Mouse (Mus musculus): ENCODE measurements around the gene Apob.
"Not testable (repeated sequence)": the region's sequence is repeated elsewhere in the genome, so short reads cannot be mapped to it uniquely, and the experiment has no call there.

Apob gene

DNA sequence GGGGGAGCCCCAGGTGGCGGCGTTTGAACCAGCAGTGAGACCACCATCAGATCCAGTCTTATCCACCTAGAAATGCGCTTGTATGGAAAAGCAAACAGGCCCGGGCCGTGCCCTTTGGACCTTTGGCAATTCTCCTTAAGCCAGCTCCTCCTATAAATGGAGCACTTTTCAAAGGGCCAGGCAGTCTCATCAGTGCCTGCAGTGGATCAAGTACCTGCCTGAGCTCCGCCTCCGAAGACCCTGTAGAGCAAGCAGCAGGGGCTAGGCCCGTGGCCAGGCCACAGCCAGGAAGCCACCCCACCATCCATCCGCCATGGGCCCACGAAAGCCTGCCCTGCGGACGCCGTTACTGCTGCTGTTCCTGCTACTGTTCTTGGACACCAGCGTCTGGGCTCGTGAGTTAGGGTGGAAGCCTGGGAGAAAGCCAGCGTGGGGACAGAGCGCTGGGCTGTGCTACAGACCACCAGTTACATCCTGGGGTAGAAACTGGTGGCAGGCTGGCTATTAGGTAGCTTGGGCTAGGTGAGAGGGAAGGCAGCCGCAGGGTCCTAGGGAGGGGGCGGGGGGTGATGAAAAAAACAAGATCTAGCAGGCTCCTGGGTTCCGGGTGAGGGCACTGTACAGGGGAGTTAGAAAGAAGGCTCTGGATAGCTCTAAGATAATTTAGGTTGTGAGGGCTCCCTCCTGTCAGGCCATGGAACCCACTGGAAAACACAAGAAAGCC, at the start of gene Apob:
Gene Apob (plus strand): TSS at position 183 of the 724 bp plus-strand sequence.
- no peak for DNase-seq (ENCODE audit: low spot score in 2 of 2)

DNA sequence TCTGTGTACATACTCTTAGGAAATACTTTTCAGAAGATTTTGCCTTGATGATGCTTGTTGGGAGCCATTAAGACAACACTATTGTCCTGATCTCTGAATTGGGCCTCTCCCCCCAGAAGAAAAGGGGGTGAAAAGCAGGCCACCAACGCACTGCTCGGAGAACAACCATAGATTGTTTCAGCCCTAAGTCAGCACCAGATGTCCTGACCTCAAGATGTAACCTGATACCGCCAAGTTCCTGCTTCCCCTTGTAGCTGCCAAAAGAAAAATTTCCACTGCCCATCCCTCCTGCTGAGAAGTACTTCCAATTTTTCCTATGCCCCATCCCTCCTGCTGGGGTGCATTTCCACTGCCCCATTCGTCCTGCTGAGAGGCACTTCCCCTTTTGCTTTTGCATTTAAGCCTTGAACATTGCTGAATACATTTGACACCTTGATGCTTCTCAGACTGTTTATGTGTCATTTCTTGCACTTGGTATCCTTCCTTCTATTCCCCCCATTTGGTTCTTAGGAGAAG, 45.0 kb upstream of the Apob start:
- DNase-seq (ENCODE audit: low spot score in 2 of 2) = no peak

DNA sequence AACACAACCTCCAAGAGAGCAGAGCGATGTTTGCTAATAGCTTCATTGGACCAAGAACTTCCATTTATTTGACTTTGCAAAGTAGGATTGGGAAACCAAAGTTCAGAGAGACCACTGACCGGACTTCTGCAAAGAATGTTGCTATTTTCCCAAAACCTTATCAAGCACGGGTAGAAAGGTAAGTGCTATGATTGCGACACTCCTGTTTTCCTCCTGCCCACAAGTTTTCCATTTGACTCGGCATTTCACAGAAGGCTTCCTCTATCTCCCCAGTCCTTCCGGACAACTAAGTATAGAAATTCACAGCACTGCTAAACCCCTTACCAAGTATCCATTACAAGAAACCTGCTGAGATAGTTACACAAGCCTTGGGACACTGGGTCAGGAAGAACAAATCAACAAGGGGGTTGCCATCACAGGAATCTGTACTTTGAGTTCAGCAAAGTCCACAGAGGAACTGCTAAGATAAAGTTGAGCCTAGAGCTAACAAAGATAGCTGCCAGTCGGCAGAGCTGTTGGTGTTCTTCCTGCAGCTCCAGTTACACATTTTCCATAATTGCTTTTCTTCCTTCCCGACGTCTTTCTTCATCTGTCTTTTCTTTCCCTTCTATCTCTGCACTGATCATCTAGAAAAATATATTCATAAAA, 27.2 kb upstream of the Apob start:
- no peak for DNase-seq (ENCODE audit: low spot score in 2 of 2)

DNA sequence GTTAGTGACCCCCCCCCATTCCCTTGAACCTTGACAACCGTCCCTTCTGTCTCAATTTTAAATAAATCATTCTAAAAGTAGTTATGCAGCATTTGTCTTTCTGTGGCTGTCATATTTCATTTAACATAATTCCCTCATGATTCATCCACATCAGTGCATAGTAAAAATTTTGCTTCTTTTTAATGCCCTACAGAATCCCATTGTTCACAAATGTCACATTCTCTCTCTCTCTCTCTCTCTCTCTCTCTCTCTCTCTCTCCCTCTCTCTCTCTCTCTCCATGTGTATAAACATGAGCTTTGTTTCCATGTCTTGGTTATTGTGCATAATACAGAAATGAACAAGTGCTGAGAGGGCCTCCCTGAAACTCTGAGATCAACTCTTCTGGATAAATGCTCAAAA, 18.6 kb upstream of the Apob start:
- DNase-seq (ENCODE audit: low spot score in 2 of 2) = no peak

DNA sequence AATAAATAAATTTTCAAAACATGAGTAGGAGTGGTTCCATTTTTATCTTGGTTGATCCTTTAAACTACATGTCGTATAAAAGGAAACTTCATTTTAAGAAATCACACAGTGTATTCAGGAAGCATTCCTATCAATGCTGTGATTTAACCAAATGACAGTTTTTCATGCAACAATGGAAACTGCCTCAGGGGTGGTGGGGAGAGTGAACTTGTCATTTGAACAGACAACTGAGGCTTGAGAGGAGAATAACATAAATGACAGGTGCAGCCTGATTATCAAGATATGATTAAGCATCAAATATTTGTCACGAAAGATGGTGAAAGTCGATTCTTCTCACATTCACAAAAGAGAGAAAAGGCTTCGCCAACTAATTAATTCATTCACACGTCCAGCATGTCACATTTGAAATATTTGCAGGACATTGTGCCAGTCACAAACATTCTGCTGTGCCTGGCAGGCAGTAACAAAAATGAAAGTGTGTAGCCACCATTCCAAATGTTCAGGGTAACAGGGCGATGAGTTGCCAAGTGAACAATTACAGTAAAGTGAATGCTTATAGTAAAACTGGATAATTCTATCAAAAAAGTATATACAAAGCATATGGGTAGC, 18.0 kb upstream of the Apob start:
- DNase-seq (ENCODE audit: low spot score in 2 of 2) = no peak

DNA sequence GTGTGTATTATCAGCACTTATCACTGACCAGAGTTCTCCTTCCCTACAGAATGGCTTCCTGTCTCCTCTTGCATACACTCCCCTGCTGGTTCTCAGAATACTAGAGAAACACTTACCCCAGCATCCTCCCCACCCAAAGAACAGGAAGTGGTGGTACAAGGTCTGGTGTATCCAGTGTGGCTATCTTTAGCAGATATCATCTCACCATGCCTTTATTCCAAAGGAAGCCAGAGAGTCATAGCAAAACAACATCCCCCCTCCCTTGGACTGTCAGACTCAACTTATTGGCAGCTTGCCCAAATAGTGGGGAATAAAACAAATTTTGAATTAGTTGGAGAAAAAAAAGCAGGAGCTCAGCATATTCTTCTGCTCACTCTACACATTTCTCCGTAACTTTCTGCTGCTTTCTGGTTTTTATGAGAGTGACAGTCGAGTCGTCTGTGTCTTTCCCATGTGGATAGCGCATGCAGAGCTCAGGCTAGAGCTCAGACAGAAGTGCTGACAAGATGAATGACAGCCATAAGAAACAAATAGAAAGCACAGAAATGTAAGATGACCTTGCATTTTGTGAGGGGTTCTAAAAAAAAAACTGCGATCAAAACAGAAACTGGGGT, 15.0 kb upstream of the Apob start:
- DNase-seq (ENCODE audit: low spot score in 2 of 2) = no peak

DNA sequence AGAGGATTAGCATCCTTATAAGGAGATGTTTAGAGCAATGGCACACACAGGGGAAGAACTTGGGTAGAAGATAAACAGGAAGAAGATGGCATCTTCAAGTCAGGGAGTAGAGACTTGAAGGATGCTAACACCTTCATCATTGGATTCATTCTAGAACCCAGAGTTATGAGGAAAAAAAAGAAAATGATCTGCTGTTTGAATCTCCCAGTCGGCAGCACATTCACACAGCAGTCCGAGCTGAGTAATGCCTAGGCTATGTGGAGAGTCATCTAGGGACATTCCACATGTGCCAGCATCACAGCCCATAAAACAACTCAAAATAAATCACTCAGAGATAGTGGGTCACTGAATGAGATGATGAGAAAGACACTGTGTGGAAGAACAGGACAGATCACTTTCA, 10.2 kb upstream of the Apob start:
- DNase-seq (ENCODE audit: low spot score in 2 of 2) = no peak

DNA sequence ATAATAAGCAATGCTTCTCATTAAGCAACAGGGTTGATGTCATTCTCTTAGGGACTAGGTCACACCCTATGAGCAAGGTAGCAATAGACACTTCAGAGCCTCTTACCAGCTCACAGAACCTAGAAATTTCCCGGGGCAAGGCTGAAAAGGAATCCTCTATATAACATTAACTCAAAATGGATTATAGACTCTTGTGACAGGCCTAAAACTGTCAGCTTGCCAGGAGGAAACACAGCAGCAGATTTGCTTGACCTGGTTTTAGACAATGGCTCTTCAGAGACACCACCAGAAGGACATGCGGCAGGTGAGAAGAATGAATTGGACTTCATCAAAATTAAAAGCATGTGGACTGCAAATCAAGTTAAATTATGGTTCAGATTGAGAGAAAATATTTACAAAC, 7.1 kb upstream of the Apob start:
- DNase-seq (ENCODE audit: low spot score in 2 of 2) = no peak

DNA sequence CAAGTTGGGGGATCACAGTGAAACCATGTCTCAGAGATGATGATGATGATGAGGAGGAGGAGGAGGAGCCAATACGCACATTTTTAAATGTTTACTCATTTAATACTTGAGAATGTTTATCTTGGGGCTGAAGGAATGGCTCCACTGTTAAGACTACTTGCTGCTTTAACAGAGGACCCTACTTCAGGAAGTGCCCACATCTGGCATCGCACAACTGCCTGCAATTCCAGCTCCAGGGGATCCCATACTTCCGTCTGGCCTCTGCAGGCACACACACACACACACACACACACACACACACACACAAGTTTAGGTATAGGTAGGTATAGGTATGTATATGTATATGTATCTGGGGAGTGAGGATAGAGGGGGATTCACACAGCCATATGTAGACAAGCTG, 6.6 kb upstream of the Apob start:
- no peak for DNase-seq (ENCODE audit: low spot score in 2 of 2)

DNA sequence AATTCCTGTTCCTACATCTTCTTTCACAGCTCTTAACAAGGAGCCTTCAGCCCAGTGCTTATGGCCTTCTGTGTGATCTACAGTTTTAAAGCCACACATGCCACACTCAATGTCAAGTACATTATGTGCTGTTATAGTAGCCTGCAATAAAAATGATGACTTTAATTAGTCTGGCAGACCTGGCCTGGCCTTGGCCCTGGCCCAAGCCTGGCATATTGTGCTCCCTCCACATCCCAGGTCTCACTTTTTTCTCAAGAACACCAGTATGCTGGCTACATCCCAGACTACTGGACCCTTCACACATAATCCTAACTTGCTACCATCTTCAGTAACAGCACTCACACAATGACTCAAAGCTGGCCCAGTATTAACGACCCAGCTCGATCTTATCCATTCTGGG, 5.7 kb upstream of the Apob start:
- no peak for DNase-seq (ENCODE audit: low spot score in 2 of 2)

DNA sequence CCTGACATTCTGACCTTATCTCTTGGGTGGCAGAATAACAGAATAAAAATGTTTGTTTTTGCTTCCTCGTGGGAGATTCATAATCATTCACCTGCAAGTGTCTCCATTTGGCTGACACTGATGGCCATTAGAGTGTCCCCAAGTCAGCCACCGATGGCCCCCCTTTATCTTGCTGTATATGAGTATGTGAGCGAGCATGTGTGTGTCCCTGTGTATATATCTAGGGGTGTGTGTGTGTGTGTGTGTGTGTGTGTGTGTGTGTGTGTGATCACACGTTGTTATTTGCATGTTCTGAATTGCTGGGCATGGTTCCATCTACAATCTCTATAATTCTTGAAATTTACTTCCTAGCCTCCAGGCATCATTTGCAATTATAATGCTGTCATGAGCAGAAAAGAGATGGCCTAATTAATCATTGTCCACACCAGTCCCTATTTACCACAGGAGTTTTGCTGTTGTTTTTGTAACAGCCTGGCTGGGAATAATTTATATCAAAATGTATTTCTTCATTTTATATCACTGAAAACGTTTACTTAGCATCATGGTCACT, 3.6 kb upstream of the Apob start:
- DNase-seq (ENCODE audit: low spot score in 2 of 2) = no peak

DNA sequence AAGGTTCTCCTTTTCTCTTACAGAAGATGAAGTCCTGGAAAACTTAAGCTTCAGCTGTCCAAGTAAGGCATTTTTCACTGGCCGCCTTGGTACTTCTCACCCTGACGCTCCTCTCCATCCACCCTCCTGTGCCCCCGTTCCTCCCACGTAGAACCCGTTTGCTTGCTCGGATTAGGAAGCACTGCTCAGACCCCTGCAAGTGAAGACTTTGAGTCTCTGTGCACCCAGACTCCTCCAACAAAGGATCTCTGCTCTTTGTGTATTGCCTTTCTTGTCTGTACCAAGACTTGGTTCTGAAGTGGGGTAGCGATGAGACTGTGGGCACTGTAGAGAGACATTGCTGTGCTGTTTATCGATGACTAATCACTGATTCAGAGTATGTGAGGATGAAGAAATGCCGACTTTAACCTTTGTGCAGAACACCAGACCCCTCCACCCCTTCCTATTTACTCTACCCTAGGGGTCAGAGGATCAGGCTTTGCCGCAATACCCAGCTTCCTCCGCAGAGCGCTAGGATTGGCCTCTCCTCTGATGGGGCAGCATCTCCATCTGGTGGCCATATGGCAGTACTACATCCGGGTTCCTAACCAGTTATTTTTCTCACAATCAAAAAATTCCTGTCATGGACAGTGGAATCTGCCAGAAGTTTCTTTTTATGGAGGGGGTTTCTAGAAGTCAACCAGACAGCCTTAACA, 889 bp downstream of the Apob start:
- peak; percentile 26 to 71 for DNase-seq (ENCODE audit: low spot score in 2 of 2)

DNA sequence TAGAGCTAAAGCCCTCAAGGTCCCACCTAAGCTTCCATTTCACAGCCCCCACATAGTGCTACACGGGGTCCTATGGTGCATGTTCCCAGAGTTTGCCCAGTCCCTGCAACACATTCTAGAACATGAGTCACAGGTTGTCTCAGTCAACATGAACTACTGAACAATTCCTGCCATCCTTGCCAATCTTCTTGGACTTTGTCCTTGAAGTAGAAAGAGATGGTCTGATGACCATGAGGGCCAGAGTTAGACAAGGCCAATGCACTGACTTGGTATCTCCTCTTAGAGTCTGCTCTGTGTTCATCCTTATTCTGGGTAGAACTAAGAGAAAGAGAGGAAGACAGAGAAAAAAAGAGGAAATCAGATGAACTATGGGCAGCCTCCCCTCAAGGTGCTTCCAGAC, 7.0 kb downstream of the Apob start:
- no peak for DNase-seq (ENCODE audit: low spot score in 2 of 2)

DNA sequence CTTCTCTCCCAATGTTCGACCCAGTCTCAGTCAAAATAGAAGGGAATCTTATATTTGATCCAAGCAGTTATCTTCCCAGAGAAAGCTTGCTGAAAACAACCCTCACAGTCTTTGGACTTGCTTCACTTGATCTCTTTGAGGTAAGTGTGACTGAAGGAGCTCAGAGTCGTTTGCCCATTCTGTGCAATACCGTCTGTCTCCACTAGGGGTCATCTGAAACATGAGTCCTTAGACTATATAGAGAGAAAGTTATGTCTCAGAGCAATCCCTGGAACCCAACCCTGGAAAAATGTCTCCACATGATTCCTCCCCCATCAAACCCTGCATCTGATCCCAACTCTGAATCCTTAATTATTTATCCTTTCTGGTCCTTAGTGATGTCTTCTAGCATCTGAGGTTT, 13.4 kb downstream of the Apob start:
- peak in 1 of 2 experiments; percentile 63 for DNase-seq (ENCODE audit: low spot score in 2 of 2)

DNA sequence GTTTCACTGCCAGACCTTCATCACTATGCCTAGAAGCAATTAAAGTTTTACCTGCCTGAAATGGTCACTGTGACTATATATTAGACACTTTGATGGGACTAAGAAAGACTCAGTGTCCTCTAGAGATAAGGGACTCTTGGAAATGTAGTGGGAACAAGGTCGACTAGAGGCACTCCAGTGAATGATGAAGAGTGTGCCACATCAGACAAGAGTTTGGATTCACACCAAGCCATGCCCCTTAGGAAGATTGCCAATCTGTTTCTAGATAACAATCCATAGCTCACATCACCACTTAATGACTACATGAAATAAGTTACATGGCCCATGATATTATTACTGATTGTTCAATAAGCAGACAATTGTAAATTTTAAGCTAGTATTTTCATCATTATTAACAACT, 14.1 kb downstream of the Apob start:
- no peak for DNase-seq (ENCODE audit: low spot score in 2 of 2)

DNA sequence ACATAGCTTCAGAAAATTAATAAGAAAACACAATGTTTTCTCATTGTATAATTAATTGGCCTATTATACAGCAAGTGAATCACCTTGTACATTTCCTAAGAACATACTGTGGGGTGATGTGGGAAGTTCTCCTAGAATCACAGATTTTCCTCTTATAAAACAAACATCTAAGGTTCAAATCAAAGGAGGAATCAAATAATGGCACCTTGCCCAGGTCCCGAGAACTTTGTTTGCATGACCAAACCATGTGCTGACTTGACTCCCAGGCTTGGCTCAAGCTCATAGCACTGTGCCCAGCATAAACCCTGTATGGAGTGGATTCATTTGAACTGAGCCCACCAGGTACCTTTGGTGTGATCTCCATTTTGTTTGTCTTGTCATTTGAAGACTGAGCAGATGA, 43.5 kb downstream of the Apob start:
- no peak for DNase-seq (ENCODE audit: low spot score in 2 of 2)

DNA sequence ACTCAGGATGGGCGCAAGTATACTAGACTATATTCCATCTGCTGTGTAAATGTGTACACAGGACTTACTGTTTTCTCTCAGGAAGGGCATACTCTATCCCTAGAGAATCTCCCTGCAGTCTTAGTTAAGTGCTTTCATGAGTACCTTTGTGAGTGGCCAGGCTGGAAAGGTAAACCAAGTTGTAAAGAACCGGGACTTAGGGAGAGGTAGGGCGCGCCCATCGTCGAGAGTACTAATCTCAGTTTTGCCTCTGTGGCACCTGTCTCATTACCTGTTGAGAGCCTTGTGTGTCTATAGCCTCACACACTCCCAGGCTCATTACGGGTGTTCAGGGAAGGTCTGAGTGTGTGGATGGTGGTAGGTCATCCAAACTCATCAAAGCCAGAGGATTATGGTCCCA, 52.1 kb downstream of the Apob start:
- DNase-seq (ENCODE audit: low spot score in 2 of 2) = no peak

DNA sequence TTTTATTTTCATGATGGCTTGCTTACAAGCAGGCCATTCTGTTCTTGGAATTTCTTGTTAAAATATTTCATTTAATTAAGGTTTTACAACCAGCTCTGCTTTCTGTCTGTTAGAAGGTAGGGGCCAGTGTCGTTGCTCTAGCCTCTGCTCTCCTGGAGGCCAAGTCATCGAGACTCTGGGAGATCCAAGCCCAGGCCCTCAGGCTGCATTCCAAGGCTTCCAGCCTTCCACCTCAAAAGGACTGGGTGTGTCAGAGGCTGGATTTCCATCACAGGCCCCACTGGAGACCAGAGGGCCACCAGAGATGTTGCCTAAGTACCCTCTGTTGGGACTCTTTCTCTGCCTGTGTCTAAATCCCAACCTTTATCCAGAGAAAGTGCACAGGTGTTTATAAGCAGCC, 52.6 kb downstream of the Apob start:
- no peak for DNase-seq (ENCODE audit: low spot score in 2 of 2)

DNA sequence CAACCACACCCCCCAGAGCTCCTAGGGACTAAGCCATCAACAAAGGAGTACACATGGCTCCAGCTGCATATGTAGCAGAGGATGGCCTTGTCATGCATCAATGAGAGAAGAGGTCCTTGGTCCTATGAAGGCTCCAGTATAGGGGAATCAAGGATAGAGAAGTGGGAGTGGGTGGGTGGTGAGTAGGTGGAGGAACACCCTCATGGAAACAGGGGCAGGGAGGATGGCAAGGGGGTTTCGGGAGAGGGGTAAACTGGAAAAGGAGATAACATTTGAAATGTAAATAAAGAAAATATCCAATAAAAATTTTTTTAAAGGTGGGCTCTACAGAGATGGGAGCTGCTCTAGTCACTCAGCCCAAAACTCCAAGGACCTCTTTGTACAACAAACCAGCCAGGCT, 53.7 kb downstream of the Apob start:
- not testable (repeated sequence) for DNase-seq (ENCODE audit: low spot score in 2 of 2)

DNA sequence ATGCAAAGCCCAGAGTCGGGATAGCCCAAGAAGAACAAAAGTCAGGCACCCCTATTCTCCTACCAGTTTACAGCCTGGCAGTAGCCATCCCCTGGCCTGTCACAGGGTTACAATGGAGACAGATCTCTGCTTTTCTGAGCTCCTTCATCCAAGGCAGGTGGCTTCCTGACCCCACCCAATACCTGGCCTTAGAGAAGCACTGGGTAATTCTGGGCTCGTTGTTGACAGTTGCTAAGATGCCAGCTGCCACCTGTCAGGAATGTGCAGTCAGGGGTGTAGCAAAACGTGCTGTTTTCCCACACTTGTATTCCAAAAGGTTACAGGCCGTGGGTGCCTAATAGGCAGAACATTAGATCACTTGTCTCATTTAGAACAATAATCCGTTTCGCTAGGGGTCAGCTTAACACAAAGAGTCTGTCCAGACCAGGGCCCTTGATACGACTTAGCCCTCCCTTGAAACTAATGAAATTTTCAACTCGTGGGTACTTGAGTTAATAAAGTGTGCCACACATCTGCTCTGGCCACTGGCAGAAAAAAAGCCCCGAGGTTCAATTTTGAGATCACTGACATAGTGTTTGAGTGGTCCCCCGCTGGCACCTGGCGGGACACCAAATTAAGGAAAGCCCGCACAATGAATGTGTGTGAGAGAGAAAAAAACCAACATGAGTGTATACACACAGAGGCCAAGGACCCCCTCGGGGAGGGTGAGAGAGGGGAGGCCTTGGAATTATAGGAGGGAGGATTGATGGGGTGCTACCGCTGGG, 54.3 kb downstream of the Apob start:
- DNase-seq (ENCODE audit: low spot score in 2 of 2) = no peak

DNA sequence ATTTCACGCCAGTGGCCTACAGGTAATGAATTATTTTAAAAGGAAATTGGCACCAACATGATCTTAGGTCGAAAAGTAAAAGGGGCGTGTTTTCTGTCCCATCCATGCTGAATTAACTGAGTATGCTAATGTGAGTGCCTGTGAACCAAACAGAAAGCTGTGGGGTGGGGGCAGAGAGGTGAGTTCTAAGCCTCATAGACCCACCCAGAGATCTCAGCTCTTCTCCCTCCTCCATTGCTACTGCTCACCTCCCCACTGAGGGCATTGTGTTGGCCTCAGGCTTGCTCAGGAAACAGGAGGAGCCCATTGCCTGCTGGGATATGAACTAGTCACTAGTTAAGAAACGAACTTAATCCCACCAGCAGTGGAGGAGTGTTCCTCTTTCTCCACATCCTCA, 54.9 kb downstream of the Apob start:
- DNase-seq (ENCODE audit: low spot score in 2 of 2) = no peak

Measured in spleen, postnatal 4 days (tissue).